Mouse (Mus musculus) MEL-GATA-1-ER (cell line): ENCODE data around the gene Pnpo.

Source experiments
- DNase-seq: peaks from one replicate; pipeline ENCODE4 v3.0.0-alpha.2; 2012; ENCODE audit warnings: low read depth; ENCODE audit errors: extremely low read depth

Pnpo gene

GRCm38 (mm10) chr11:96937549-96938425 is 6.0 kb downstream of the Pnpo start:
- no peak for DNase-seq

- DNase-seq, result no peak
Observed at GRCm38 (mm10) chr11:96935872-96936650, 7.7 kb downstream of the Pnpo start.

- DNase-seq, result no peak
Observed at GRCm38 (mm10) chr11:96934921-96935356, 8.8 kb downstream of the Pnpo start.

GRCm38 (mm10) chr11:96933562-96934276 is 10.1 kb downstream of the Pnpo start:
- DNase-seq, result no peak

GRCm38 (mm10) chr11:96931327-96932062 is 12.3 kb downstream of the Pnpo start:
- no peak for DNase-seq

- DNase-seq, result no peak
Observed at GRCm38 (mm10) chr11:96929766-96930331, 13.9 kb downstream of the Pnpo start.

GRCm38 (mm10) chr11:96929096-96929765 is 14.6 kb downstream of the Pnpo start:
- no peak for DNase-seq

GRCm38 (mm10) chr11:96928691-96929090 is 15.1 kb downstream of the Pnpo start:
- no peak for DNase-seq

GRCm38 (mm10) chr11:96928088-96928487 is 15.7 kb downstream of the Pnpo start, which contains the start of gene Prr15l:
Gene Prr15l, plus strand, starts transcription at chr11:96928104.
- no peak for DNase-seq

GRCm38 (mm10) chr11:96926587-96926986 is 17.2 kb downstream of the Pnpo start:
- DNase-seq, result no peak

GRCm38 (mm10) chr11:96925469-96926148 is 18.2 kb downstream of the Pnpo start:
- no peak for DNase-seq

- DNase-seq, result no peak
Observed at GRCm38 (mm10) chr11:96924861-96925260, 18.9 kb downstream of the Pnpo start.

GRCm38 (mm10) chr11:96919003-96919402 is 24.8 kb downstream of the Pnpo start:
- DNase-seq, result no peak

GRCm38 (mm10) chr11:96917415-96917814 is 26.4 kb downstream of the Pnpo start:
- no peak for DNase-seq

GRCm38 (mm10) chr11:96916885-96917396 is 26.8 kb downstream of the Pnpo start:
- no peak for DNase-seq

- DNase-seq, result peak; percentile 93
Observed at GRCm38 (mm10) chr11:96916044-96916884, 27.5 kb downstream of the Pnpo start, which contains the start of gene Cdk5rap3. Gene Cdk5rap3, minus strand, starts transcription at chr11:96916496.

GRCm38 (mm10) chr11:96912682-96913081 is 31.1 kb downstream of the Pnpo start:
- DNase-seq, result no peak

GRCm38 (mm10) chr11:96910003-96910402 is 33.8 kb downstream of the Pnpo start:
- no peak for DNase-seq
